Mouse (Mus musculus) regulatory T cell (primary cell): ENCODE results near the gene Srebf1.

Source experiments
- in situ Hi-C: fragments of 300-600 bp; cut with MboI, MseI; formaldehyde crosslinking; loops from one replicate; pipeline ENCODE4 v1.15.1; 2025; ENCODE audit warnings: high pct_unique_total_duplicates

Gene Srebf1

GRCm38 (mm10) chr11:60182116-60182670 is 40.2 kb downstream of the Srebf1 start:
- in situ Hi-C loops: no loop called here

GRCm38 (mm10) chr11:60178506-60178905 is 43.9 kb downstream of the Srebf1 start:
- in situ Hi-C loops: no loop called here

GRCm38 (mm10) chr11:60178005-60178404 is 44.4 kb downstream of the Srebf1 start:
- in situ Hi-C loops: no loop called here

- in situ Hi-C loops: no loop called here
These were observed 45.3 kb downstream of the Srebf1 start for GRCm38 (mm10) chr11:60176975-60177657.

GRCm38 (mm10) chr11:60176182-60176974 is 46.0 kb downstream of the Srebf1 start:
- in situ Hi-C loops: no loop called here

GRCm38 (mm10) chr11:60175371-60176181 is 46.8 kb downstream of the Srebf1 start:
- in situ Hi-C loops: no loop called here

GRCm38 (mm10) chr11:60173606-60174184 is 48.7 kb downstream of the Srebf1 start:
- in situ Hi-C loops: no loop called here

- in situ Hi-C loops: no loop called here
These were observed 50.3 kb downstream of the Srebf1 start for GRCm38 (mm10) chr11:60172074-60172473.

GRCm38 (mm10) chr11:60168780-60169179 is 53.6 kb downstream of the Srebf1 start:
- in situ Hi-C loops: no loop called here

GRCm38 (mm10) chr11:60165076-60165475 is 57.3 kb downstream of the Srebf1 start:
- in situ Hi-C loops: no loop called here

GRCm38 (mm10) chr11:60164450-60164849 is 57.9 kb downstream of the Srebf1 start:
- in situ Hi-C loops: no loop called here

GRCm38 (mm10) chr11:60163362-60163761 is 59.0 kb downstream of the Srebf1 start:
- in situ Hi-C loops: no loop called here

- in situ Hi-C loops: no loop called here
These were observed 59.8 kb downstream of the Srebf1 start for GRCm38 (mm10) chr11:60162547-60162946.

GRCm38 (mm10) chr11:60161146-60161874 is 61.1 kb downstream of the Srebf1 start:
- in situ Hi-C loops: no loop called here

- in situ Hi-C loops: no loop called here
These were observed 61.8 kb downstream of the Srebf1 start for GRCm38 (mm10) chr11:60160454-60161114.

- in situ Hi-C loops: no loop called here
These were observed 62.4 kb downstream of the Srebf1 start for GRCm38 (mm10) chr11:60159955-60160354.

GRCm38 (mm10) chr11:60158271-60158670 is 64.1 kb downstream of the Srebf1 start:
- in situ Hi-C loops: no loop called here

GRCm38 (mm10) chr11:60155690-60156089 is 66.7 kb downstream of the Srebf1 start:
- in situ Hi-C loops: no loop called here

- in situ Hi-C loops: no loop called here
These were observed 68.4 kb downstream of the Srebf1 start for GRCm38 (mm10) chr11:60153936-60154335.

- in situ Hi-C loops: no loop called here
These were observed 70.0 kb downstream of the Srebf1 start for GRCm38 (mm10) chr11:60152339-60152738.
